22 mouse cellular contexts compared by ENCODE assay signal in genomic region chr14:21034791-21035190, GRCm38 (mm10). TPM values are rescaled to one million over a fixed set of nuclear protein-coding genes. Genes with fewer than 3 reads are reported as not detected.
DNase-seq lines count a peak whose midpoint lies in the region; ATAC-seq and TF ChIP-seq lines count a peak whose summit lies in the region.
"Had no signal": no experiment of that assay in that cellular context is flagged by ENCODE, and none has a peak within 500 bp of the region (broad histone marks: within the 10 kb centered on the region; RNA-seq: fewer than 3 reads in every experiment).

No protein-coding gene starts in this region.

- DNase-seq in CD4-positive, CD25-positive, alpha-beta regulatory T cell, adult 2 months (ENCODE audit: low read depth, low spot score): peak; percentile 34
- peak; percentile 64 for DNase-seq in midbrain, embryonic 11.5 days (ENCODE audit: low spot score, missing footprints)
- no peak for DNase-seq in midbrain, postnatal 0 days (ENCODE audit: low spot score)
- DNase-seq in naive thymus-derived CD4-positive, alpha-beta T cell, adult 2 months (ENCODE audit: low read depth): peak; percentile 60
- DNase-seq in embryo, embryonic 9.5 days (ENCODE audit: extremely low spot score): no peak
- DNase-seq: adrenal gland, adult 2 months; adrenal gland, postnatal 10 days; adrenal gland, postnatal 25 days; B cell, adult 2 months; cerebellum, adult 11 months; cerebellum, adult 18-20 months; cerebellum, adult 8-10 months; cerebellum, adult 9-11 months; cerebellum, postnatal 14 days; cerebellum, postnatal 36 days; embryo, embryonic 11 days; forebrain, postnatal 0 days had no signal

- H3K36me3 ChIP-seq in midbrain, embryonic 11.5 days (ENCODE audit: control insufficient read depth, insufficient read depth, low read length): peaks cover 4% of the 10 kb centered on the region; the same call in 1 of the 2 replicates
- H3K36me3 ChIP-seq in midbrain, postnatal 0 days (ENCODE audit: insufficient read depth, low read length): peaks cover 33% of the 10 kb centered on the region

- no peak overlapping the region for H3K9ac ChIP-seq in midbrain, embryonic 11.5 days (ENCODE audit: low read length)
- H3K9ac ChIP-seq in midbrain, postnatal 0 days (replicated peaks; ENCODE audit: low read length, poor library complexity, severe bottlenecking): no peak overlapping the region
- H3K9ac ChIP-seq: embryonic facial prominence, embryonic 12.5 days; forebrain, embryonic 13.5 days; forebrain, embryonic 15.5 days; forebrain, postnatal 0 days had no signal

- no peaks in the 10 kb centered on the region for H3K9me3 ChIP-seq in midbrain, embryonic 11.5 days (ENCODE audit: control insufficient read depth, low read length)
- no peaks in the 10 kb centered on the region for H3K9me3 ChIP-seq in midbrain, postnatal 0 days (ENCODE audit: low read length)
- H3K9me3 ChIP-seq: embryonic facial prominence, embryonic 10.5 days; embryonic facial prominence, embryonic 12.5 days; forebrain, embryonic 13.5 days; forebrain, embryonic 15.5 days had no signal

- ATAC-seq in CD4-positive, CD25-positive, alpha-beta regulatory T cell, adult 4 months: no peak
- ATAC-seq in midbrain, embryonic 11.5 days (ENCODE audit: low FRiP score): no peak
- ATAC-seq in midbrain, postnatal 0 days (ENCODE audit: low FRiP score): no peak
- ATAC-seq: forebrain, embryonic 13.5 days; forebrain, embryonic 15.5 days; forebrain, postnatal 0 days had no signal

- H3K4me2 ChIP-seq in midbrain, embryonic 11.5 days: no peak overlapping the region
- no peak overlapping the region for H3K4me2 ChIP-seq in midbrain, postnatal 0 days (ENCODE audit: low read depth, low read length, poor library complexity, severe bottlenecking)
- H3K4me2 ChIP-seq: embryonic facial prominence, embryonic 12.5 days; forebrain, embryonic 13.5 days; forebrain, embryonic 15.5 days had no signal

- WGBS in midbrain, embryonic 11.5 days: 96% methylated on average over 3 of the region's 3 CpGs
- WGBS in midbrain, postnatal 0 days: 93% methylated on average over 3 of the region's 3 CpGs

- H3K27me3 ChIP-seq in midbrain, embryonic 11.5 days (ENCODE audit: control insufficient read depth, insufficient read depth, low read length): no peaks in the 10 kb centered on the region
- no peaks in the 10 kb centered on the region for H3K27me3 ChIP-seq in midbrain, postnatal 0 days (ENCODE audit: insufficient read depth, low read length)
- H3K27me3 ChIP-seq: embryonic facial prominence, embryonic 12.5 days; forebrain, embryonic 13.5 days; forebrain, embryonic 15.5 days had no signal

- H3K4me3 ChIP-seq in midbrain, embryonic 11.5 days (ENCODE audit: low read depth, low read length): no peak overlapping the region
- no peak overlapping the region for H3K4me3 ChIP-seq in midbrain, postnatal 0 days (ENCODE audit: low read depth, low read length)
- H3K4me3 ChIP-seq: embryonic facial prominence, embryonic 10.5 days; embryonic facial prominence, embryonic 12.5 days; forebrain, embryonic 13.5 days; forebrain, embryonic 15.5 days had no signal

- no peak overlapping the region for H3K27ac ChIP-seq in midbrain, embryonic 11.5 days (ENCODE audit: low read depth, low read length)
- H3K27ac ChIP-seq in midbrain, postnatal 0 days (ENCODE audit: low read depth, low read length): no peak overlapping the region
- H3K27ac ChIP-seq: embryonic facial prominence, embryonic 10.5 days; embryonic facial prominence, embryonic 12.5 days; forebrain, embryonic 13.5 days; forebrain, embryonic 15.5 days had no signal

- H3K4me1 ChIP-seq in midbrain, embryonic 11.5 days (ENCODE audit: control insufficient read depth, insufficient read depth, low read length): no peaks in the 10 kb centered on the region
- H3K4me1 ChIP-seq in midbrain, postnatal 0 days (ENCODE audit: insufficient read depth, low read length): no peaks in the 10 kb centered on the region
- H3K4me1 ChIP-seq: forebrain, embryonic 13.5 days; forebrain, embryonic 15.5 days had no signal

- TF ChIP-seq CTCF in midbrain, postnatal 0 days (IDR thresholded peaks at IDR 0.05): no peak

RNA-seq across cellular contexts. Expression of gene Ap3m1, which starts 17.5 kb away (rescaled TPM):
- 10 to 100 TPM; 63.6 to 75.8 TPM for polyA plus RNA-seq in CD4-positive, CD25-positive, alpha-beta regulatory T cell, adult 4 months (2017; shearing (Covaris generic))
- 143 and 159 TPM in 2 replicates for polyA plus RNA-seq in midbrain, embryonic 11.5 days (2014; fragmentation: Nextera tagmentation; extraction: Ambion mirVana)
- total RNA-seq in midbrain, postnatal 0 days (2014; rRNA removed): 53.9 and 67.6 TPM in 2 replicates
- 50.1 and 54.2 TPM in 2 replicates for polyA plus RNA-seq in midbrain, postnatal 0 days (2015; fragmentation: Nextera tagmentation; extraction: Ambion mirVana)

RNA-seq across cellular contexts. Expression of gene Adk, which starts 17.6 kb away (rescaled TPM):
- 100 to 1,000 TPM; 117 to 132 TPM for polyA plus RNA-seq in CD4-positive, CD25-positive, alpha-beta regulatory T cell, adult 4 months (2017; shearing (Covaris generic))
- 112 and 120 TPM in 2 replicates for polyA plus RNA-seq in midbrain, embryonic 11.5 days (2014; fragmentation: Nextera tagmentation; extraction: Ambion mirVana)
- total RNA-seq in midbrain, postnatal 0 days (2014; rRNA removed): 25.3 and 27.3 TPM in 2 replicates
- polyA plus RNA-seq in midbrain, postnatal 0 days (2015; fragmentation: Nextera tagmentation; extraction: Ambion mirVana): 48.3 and 50.6 TPM in 2 replicates

Comparison
In these comparisons a context has a peak if more than half of its experiments do, and no peak if none do; other contexts are left out.
1. DNase-seq: peak in CD4-positive, CD25-positive, alpha-beta regulatory T cell, adult 2 months (single experiment), midbrain, embryonic 11.5 days (single experiment) and naive thymus-derived CD4-positive, alpha-beta T cell, adult 2 months (single experiment); none in midbrain, postnatal 0 days (single experiment) and embryo, embryonic 9.5 days (single experiment).